Mouse (Mus musculus): ENCODE data around the gene Zbtb41.

Zbtb41 gene

GRCm38 (mm10) chr1:139478898-139479297, 56.8 kb downstream of the Zbtb41 start:
- no peak for DNase-seq (ENCODE audit: low spot score)

- DNase-seq (ENCODE audit: low spot score), result no peak
Observed at GRCm38 (mm10) chr1:139480246-139480645, 58.2 kb downstream of the Zbtb41 start.

- no peak for DNase-seq (ENCODE audit: low spot score)
Observed at GRCm38 (mm10) chr1:139481146-139481545, 59.1 kb downstream of the Zbtb41 start.

- no peak for DNase-seq (ENCODE audit: low spot score)
Observed at GRCm38 (mm10) chr1:139494630-139495029, 72.5 kb downstream of the Zbtb41 start.

- DNase-seq (ENCODE audit: low spot score), result no peak
Observed at GRCm38 (mm10) chr1:139495408-139495807, 73.3 kb downstream of the Zbtb41 start.

GRCm38 (mm10) chr1:139496212-139496611, 74.1 kb downstream of the Zbtb41 start:
- no peak for DNase-seq (ENCODE audit: low spot score)

- DNase-seq (ENCODE audit: low spot score), result no peak
Observed at GRCm38 (mm10) chr1:139499751-139500150, 77.7 kb downstream of the Zbtb41 start.

GRCm38 (mm10) chr1:139501258-139501752, 79.2 kb downstream of the Zbtb41 start, which contains the start of gene F13b:
Gene F13b, plus strand, starts transcription at chr1:139501702.
- no peak for DNase-seq (ENCODE audit: low spot score)

All from ovary, postnatal 10 days (tissue).